Mouse (Mus musculus) naive thymus-derived CD4-positive, alpha-beta T cell, adult 2 months (primary cell): ENCODE measurements around the gene Agrn.

ENCODE experiments used
- DNase-seq: peaks from one replicate; pipeline ENCODE4 v3.0.0-alpha.2; 2011; ENCODE audit warnings: low read depth

Gene Agrn

GRCm38 (mm10) chr4:156202462-156202893, 5.2 kb upstream of the Agrn start:
- no peak for DNase-seq

GRCm38 (mm10) chr4:156200623-156201475, 3.6 kb upstream of the Agrn start, which contains the start of gene Isg15:
Isg15 (minus strand) TSS chr4:156200818.
- peak; percentile 86 for DNase-seq

- peak; percentile 71 for DNase-seq
Observed at GRCm38 (mm10) chr4:156197829-156198205, 529 bp upstream of the Agrn start.

- peak; percentile 54 for DNase-seq
Observed at GRCm38 (mm10) chr4:156195927-156196870, 1.1 kb downstream of the Agrn start.

- no peak for DNase-seq
Observed at GRCm38 (mm10) chr4:156194346-156194745, 2.9 kb downstream of the Agrn start.

- no peak for DNase-seq
Observed at GRCm38 (mm10) chr4:156193906-156194305, 3.4 kb downstream of the Agrn start.

- no peak for DNase-seq
Observed at GRCm38 (mm10) chr4:156193200-156193590, 4.1 kb downstream of the Agrn start.

GRCm38 (mm10) chr4:156192421-156193199, 4.7 kb downstream of the Agrn start:
- DNase-seq, result no peak

- DNase-seq, result no peak
Observed at GRCm38 (mm10) chr4:156188811-156189323, 8.4 kb downstream of the Agrn start.

- no peak for DNase-seq
Observed at GRCm38 (mm10) chr4:156188162-156188810, 9.0 kb downstream of the Agrn start.

GRCm38 (mm10) chr4:156185950-156186850, 11.1 kb downstream of the Agrn start:
- no peak for DNase-seq

- no peak for DNase-seq
Observed at GRCm38 (mm10) chr4:156185456-156185949, 11.8 kb downstream of the Agrn start.

GRCm38 (mm10) chr4:156184291-156184954, 12.9 kb downstream of the Agrn start:
- no peak for DNase-seq

- no peak for DNase-seq
Observed at GRCm38 (mm10) chr4:156183747-156184146, 13.5 kb downstream of the Agrn start.

GRCm38 (mm10) chr4:156177630-156178029, 19.7 kb downstream of the Agrn start:
- DNase-seq, result no peak

- DNase-seq, result no peak
Observed at GRCm38 (mm10) chr4:156171828-156172227, 25.5 kb downstream of the Agrn start.

- no peak for DNase-seq
Observed at GRCm38 (mm10) chr4:156169129-156169528, 28.2 kb downstream of the Agrn start.

GRCm38 (mm10) chr4:156168611-156169010, 28.7 kb downstream of the Agrn start:
- no peak for DNase-seq

GRCm38 (mm10) chr4:156166477-156166876, 30.8 kb downstream of the Agrn start:
- peak; percentile 28 for DNase-seq
